ENCODE assay signal across 23 mouse cellular contexts in the genomic region with DNA sequence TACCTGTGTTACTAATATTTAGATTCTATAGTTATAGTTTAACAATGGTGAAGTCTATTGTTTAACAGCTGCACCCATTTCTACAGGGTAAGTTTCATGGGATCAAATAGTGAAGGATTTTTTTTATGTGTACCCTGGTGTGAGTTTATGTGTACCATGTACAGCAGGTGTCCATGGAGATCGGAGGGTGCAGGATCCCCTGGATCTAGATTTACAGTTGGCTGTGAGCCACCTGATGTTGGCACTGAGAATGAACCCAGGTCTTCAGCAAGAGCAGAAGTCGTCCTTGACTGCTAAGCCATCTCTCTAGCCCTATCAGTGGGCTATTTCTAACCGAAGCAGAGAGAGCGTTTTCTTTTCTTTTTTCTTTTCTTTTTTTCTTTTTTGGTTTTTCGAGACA.
DNase-seq lines count a peak whose midpoint lies in the region; ATAC-seq and TF ChIP-seq lines count a peak whose summit lies in the region.
"Had no signal": no experiment of that assay in that cellular context is flagged by ENCODE, and none has a peak within 500 bp of the region (broad histone marks: within the 10 kb centered on the region; RNA-seq: fewer than 3 reads in every experiment).

No protein-coding gene starts in this region.

- no peak for TF ChIP-seq CTCF in heart, adult 2 months (IDR thresholded peaks at IDR 0.05)
- TF ChIP-seq CTCF in spleen, adult 2 months (IDR thresholded peaks at IDR 0.05; ENCODE audit: extremely low read depth, insufficient read depth, insufficient read length, insufficient replicate concordance), result no peak

- no peak overlapping the region for H3K4me2 ChIP-seq in heart, embryonic 16.5 days (ENCODE audit: low read depth, low read length)
- H3K4me2 ChIP-seq: embryonic facial prominence, embryonic 12.5 days; forebrain, embryonic 13.5 days; forebrain, embryonic 15.5 days had no signal

- H3K4me3 ChIP-seq in heart, embryonic 16.5 days (ENCODE audit: low read length), result no peak overlapping the region
- H3K4me3 ChIP-seq in heart, adult 2 months, result no peak overlapping the region
- no peak overlapping the region for H3K4me3 ChIP-seq in spleen, adult 2 months (ENCODE audit: extremely low read depth, insufficient read depth, insufficient read length)
- H3K4me3 ChIP-seq: embryonic facial prominence, embryonic 10.5 days; embryonic facial prominence, embryonic 12.5 days; forebrain, embryonic 13.5 days; forebrain, embryonic 15.5 days had no signal

- no peak for TF ChIP-seq EP300 in heart, adult 2 months (IDR thresholded peaks at IDR 0.05; ENCODE audit: insufficient read depth, low read depth, low read length)

- no peak for TF ChIP-seq POLR2A in heart, adult 2 months (IDR thresholded peaks at IDR 0.05; ENCODE audit: insufficient read depth, low read depth, low read length)
- no peak for TF ChIP-seq POLR2A in spleen, adult 2 months (IDR thresholded peaks at IDR 0.05; ENCODE audit: low read depth, low read length)

- no peak for ATAC-seq in CD4-positive, CD25-positive, alpha-beta regulatory T cell, adult 4 months
- ATAC-seq in heart, embryonic 16.5 days (replicated peaks; ENCODE audit: extremely low read depth, insufficient read depth, low FRiP score), result no peak
- ATAC-seq: Patski had no signal

- H3K79me2 ChIP-seq in heart, adult 2 months (replicated peaks; ENCODE audit: control insufficient read depth, insufficient read depth, low read length), result no peaks in the 10 kb centered on the region

- no peaks in the 10 kb centered on the region for H3K36me3 ChIP-seq in heart, embryonic 16.5 days (ENCODE audit: control insufficient read depth, insufficient read depth)
- H3K36me3 ChIP-seq in heart, adult 2 months (ENCODE audit: control insufficient read depth, insufficient read depth, low read length), result no peaks in the 10 kb centered on the region
- no peaks in the 10 kb centered on the region for H3K36me3 ChIP-seq in spleen, adult 2 months (ENCODE audit: control insufficient read depth, insufficient read depth, low read length)
- H3K36me3 ChIP-seq: embryonic facial prominence, embryonic 10.5 days; embryonic facial prominence, embryonic 12.5 days; forebrain, embryonic 15.5 days; G1E had no signal

- intact Hi-C loops in heart, adult 2 months (cut with DNase I), result no loop called here

- 73% methylated on average over 5 of the region's 5 CpGs for WGBS in heart, embryonic 16.5 days
- WGBS in heart, adult 2 months, result 83% methylated on average over 5 of the region's 5 CpGs
- 86% methylated on average over 5 of the region's 5 CpGs for whole genome bisulfite sequencing in spleen, adult 2 months

- H3K9ac ChIP-seq in heart, embryonic 16.5 days (ENCODE audit: low read length), result no peak overlapping the region
- H3K9ac ChIP-seq in heart, adult 2 months (ENCODE audit: low read depth, low read length), result no peak overlapping the region
- H3K9ac ChIP-seq: embryonic facial prominence, embryonic 12.5 days; forebrain, embryonic 13.5 days; forebrain, embryonic 15.5 days had no signal

- H3K9me3 ChIP-seq in heart, embryonic 16.5 days (replicated peaks; ENCODE audit: control insufficient read depth, low read length), result no peaks in the 10 kb centered on the region
- H3K9me3 ChIP-seq: embryonic facial prominence, embryonic 10.5 days; embryonic facial prominence, embryonic 12.5 days; forebrain, embryonic 13.5 days; forebrain, embryonic 15.5 days had no signal

- peaks cover 5% of the 10 kb centered on the region for H3K4me1 ChIP-seq in heart, embryonic 16.5 days (ENCODE audit: control insufficient read depth, insufficient read depth, low read length)
- H3K4me1 ChIP-seq in heart, adult 2 months (ENCODE audit: control insufficient read depth, insufficient read depth, low read length), result no peaks in the 10 kb centered on the region
- peaks cover 8% of the 10 kb centered on the region for H3K4me1 ChIP-seq in spleen, adult 2 months (ENCODE audit: control insufficient read depth, insufficient read depth, insufficient read length)

- no peaks in the 10 kb centered on the region for H3K27me3 ChIP-seq in heart, embryonic 16.5 days (ENCODE audit: control insufficient read depth, insufficient read depth, low read length)
- H3K27me3 ChIP-seq in heart, adult 2 months (ENCODE audit: control insufficient read depth, insufficient read depth, low read length), result no peaks in the 10 kb centered on the region
- H3K27me3 ChIP-seq in spleen, adult 2 months (ENCODE audit: control insufficient read depth, insufficient read depth, low read length), result no peaks in the 10 kb centered on the region; the same call in 1 of the 2 replicates
- H3K27me3 ChIP-seq: CH12.LX; embryonic facial prominence, embryonic 12.5 days; forebrain, embryonic 15.5 days; Patski had no signal

- peak overlapping the region; percentile 55; the same call in 1 of the 2 replicates for H3K27ac ChIP-seq in heart, embryonic 16.5 days (ENCODE audit: low read length)
- no peak overlapping the region for H3K27ac ChIP-seq in heart, adult 2 months
- H3K27ac ChIP-seq in spleen, adult 2 months (ENCODE audit: insufficient read depth, low read length), result peak overlapping the region; percentile 47; the same call in 1 of the 2 replicates
- H3K27ac ChIP-seq: embryonic facial prominence, embryonic 10.5 days; embryonic facial prominence, embryonic 12.5 days had no signal

- DNase-seq in CD4-positive, CD25-positive, alpha-beta regulatory T cell, adult 2 months (ENCODE audit: low read depth, low spot score), result peak; percentile 19
- DNase-seq in heart, adult 2 months, result no peak
- DNase-seq in spleen, adult 2 months (ENCODE audit: low read depth in 1 of 2, low spot score in 2 of 2), result no peak
- DNase-seq in spleen, adult 18-20 months, result no peak
- DNase-seq in thymus, postnatal 0 days (ENCODE audit: low spot score), result peak; percentile 52
- DNase-seq in thymus, adult 18-20 months, result no peak
- DNase-seq: adrenal gland, adult 8-10 months; adrenal gland, postnatal 14 days; adrenal gland, postnatal 36 days; cerebellum, adult 11-12 months; cerebellum, adult 2 months; cerebellum, adult 9-10 months; cerebellum, postnatal 10 days; cerebellum, postnatal 25 days had no signal

Comparison
In these comparisons a context has a peak if more than half of its experiments do, and no peak if none do; other contexts are left out.
1. DNase-seq: peak in CD4-positive, CD25-positive, alpha-beta regulatory T cell, adult 2 months (single experiment) and thymus, postnatal 0 days (single experiment); none in heart, adult 2 months (0 of 2), spleen, adult 2 months (0 of 2), spleen, adult 18-20 months (0 of 2) and thymus, adult 18-20 months (0 of 2).